Mouse (Mus musculus) testis, postnatal 14 days (tissue): Measurements from ENCODE around the gene Tceal7.
"Not testable (repeated sequence)": the region's sequence is repeated elsewhere in the genome, so short reads cannot be mapped to it uniquely, and the experiment has no call there.

Source experiments
- DNase-seq: peaks from one replicate; pipeline ENCODE4 v3.0.0; 2021; ENCODE audit warnings: low spot score

Gene Tceal7

DNA sequence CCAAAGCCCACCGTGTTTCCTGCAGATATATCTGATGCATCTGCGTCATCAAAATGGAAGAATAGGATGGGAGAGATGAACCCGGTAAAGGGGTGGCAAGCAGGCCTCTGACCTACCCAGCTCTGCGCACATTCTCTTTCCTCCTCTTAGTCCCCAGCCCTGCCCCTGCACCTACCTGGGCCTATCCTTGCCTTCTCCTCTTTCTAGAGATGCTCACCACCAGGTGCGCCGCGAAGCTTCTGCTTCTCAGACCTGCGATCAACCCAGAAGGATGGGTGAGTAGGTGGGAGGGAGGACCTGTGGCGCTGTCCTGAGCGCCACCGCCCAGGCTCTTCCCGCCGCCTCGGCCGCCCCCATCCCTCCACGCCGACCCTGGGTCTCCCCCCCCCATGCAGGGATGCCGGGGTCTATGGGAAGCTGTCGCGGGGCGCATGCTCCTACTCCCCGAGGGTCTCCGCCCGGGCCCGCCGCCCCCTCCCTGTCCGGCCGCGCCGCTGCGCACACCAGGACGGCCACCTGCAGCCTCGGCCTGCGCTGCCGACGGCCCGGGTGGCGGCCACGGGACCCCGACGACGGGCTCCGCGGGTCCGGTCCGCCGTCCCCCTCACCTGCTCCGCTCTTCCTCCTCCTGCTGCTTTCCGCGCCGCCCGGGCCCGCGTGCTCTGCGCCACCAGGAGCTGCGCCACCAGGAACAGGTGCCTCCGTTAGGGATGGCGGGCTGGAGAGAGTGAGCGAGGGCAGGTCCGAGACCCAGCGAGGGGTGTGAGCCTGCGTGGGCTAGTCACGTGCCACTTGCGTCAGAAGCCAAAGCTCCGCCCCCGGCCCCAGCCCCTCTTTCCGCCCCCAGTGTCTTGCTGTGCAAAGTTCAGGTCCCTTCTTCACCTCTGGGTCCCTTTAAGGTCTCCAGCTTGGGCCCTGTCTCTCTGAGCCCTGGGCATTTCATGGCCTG is at the start of gene Tceal7, which contains the start of gene Bex1:
Gene Tceal7 (plus strand): TSS at position 51 of the 949 bp plus-strand sequence.
Gene Bex1 (minus strand): TSS at position 785 of the 949 bp plus-strand sequence.
- DNase-seq = not testable (repeated sequence)

- DNase-seq = no peak
Measured at GRCm38 (mm10) chrX:136170625-136171024, 44.0 kb upstream of the Tceal7 start.

DNA sequence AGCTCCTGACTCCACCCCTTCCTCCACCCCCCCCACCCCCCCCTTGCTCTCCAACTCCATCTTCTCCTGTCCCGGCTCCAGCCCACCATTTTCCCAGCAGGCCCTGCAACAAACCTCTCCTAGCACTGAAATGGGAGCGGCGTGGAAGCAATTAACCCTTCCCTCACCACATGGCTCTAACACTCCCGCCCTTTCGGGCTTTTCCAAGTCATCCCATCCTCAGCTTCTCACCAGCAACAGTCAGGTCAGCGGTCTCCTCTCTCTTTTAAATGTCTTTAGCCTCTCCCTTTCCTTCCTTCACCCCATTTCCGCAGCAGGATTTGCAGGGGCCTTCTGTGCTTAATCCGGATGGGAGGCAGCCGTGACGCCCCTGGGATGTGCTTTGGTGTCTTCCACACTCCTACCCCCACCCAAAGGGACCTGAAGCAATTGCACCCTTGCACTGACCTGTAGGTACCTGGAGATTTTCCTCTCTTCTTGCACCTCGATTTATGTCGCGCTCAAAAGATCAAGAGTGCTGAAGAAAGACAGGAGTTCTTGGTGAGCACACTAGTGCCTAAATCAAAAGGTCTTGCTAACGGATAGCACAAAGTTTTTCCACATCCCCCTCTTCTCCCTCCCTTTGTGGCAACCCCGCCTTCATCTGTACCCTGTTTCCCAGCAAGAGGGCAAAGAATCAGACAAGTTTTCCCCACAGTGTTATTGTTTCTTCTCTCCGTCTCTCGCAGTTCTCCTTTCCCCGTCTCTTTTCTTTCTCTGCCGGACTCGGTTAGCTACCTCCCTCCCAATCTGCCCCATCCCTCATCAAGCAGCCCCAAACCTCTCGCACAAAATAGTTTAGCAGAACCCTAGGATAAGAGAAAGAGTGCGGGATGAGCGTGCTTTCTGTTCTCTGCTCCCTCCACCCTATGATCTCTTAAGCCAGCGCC is 43.1 kb upstream of the Tceal7 start:
- peak; percentile 60 for DNase-seq

GRCm38 (mm10) chrX:136172118-136172551 is 42.4 kb upstream of the Tceal7 start, which contains the start of gene Tceal8:
Tceal8 (minus strand) TSS chrX:136172342.
- DNase-seq = peak; percentile 77

GRCm38 (mm10) chrX:136172786-136173185 is 41.8 kb upstream of the Tceal7 start:
- no peak for DNase-seq

- no peak for DNase-seq
Measured at GRCm38 (mm10) chrX:136180897-136181553, 33.6 kb upstream of the Tceal7 start.

GRCm38 (mm10) chrX:136183107-136183506 is 31.5 kb upstream of the Tceal7 start:
- no peak for DNase-seq

GRCm38 (mm10) chrX:136195193-136195944 is 19.2 kb upstream of the Tceal7 start:
- peak; percentile 46 for DNase-seq

- no peak for DNase-seq
Measured at GRCm38 (mm10) chrX:136196873-136197272, 17.7 kb upstream of the Tceal7 start.

DNA sequence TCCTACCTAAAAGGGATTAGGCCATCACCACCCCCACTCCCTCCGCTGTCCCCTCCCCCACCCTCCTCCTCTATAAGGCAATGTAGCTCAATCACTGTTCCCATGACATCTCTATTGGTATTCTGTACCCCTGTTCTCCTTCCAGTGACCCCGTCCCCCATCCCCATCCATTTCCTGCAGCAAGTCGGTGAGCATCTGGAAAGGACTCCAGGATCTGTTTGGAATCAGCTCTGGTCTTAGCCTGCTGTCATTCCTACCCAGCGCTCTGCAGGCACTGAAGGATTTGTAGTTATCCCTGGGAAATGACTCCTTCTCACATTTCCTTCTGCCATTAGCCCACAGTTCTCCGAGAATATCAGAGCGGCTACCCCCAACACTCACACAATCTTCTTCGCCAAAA is 11.3 kb upstream of the Tceal7 start:
- DNase-seq = no peak

- no peak for DNase-seq
Measured at GRCm38 (mm10) chrX:136203664-136204066, 10.9 kb upstream of the Tceal7 start, which contains the start of gene Tceal5. Tceal5 (minus strand) TSS chrX:136203876.

- DNase-seq = no peak
Measured at GRCm38 (mm10) chrX:136204406-136204805, 10.2 kb upstream of the Tceal7 start.

DNA sequence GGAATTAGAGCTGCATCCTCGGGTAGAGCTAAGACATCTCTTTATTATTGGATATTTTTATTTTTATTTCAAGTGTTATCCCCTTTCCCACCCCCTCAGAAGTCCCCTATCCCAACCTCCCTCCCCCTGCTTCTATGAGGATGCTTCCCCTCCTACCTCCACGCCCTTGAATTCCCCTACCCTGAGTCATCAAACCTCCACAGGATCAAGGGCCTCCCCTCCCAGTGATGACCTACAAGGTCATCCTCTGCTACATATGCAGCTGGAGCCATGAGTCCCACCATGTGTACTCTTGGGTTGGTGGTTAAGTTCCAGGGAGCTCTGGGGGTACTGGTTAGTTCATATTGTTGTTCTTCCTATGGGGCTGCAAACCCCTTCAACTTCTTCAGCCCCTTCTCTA is 1.2 kb upstream of the Tceal7 start:
- DNase-seq = no peak

DNA sequence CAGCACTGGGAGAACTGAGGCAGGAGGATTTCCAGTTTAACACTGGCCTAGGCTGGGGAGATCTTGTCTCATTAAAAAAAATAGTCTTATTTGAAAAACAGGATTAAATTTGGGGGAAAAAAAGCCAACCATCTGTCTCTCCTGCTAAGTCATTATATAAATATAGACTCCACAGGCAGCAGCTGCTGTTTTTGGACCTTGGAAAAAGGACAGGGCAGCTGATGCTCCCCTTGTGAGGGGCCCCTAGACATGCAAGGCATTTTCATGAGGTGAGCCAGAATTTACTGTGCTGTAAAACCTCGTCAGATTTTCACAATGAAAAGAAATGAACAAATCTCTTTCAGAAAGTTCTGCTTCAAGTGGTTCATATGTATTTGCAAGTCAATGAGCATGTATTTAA is 1.7 kb downstream of the Tceal7 start:
- no peak for DNase-seq

GRCm38 (mm10) chrX:136223714-136224113 is 9.1 kb downstream of the Tceal7 start:
- no peak for DNase-seq

GRCm38 (mm10) chrX:136227768-136228167 is 13.2 kb downstream of the Tceal7 start:
- no peak for DNase-seq

DNA sequence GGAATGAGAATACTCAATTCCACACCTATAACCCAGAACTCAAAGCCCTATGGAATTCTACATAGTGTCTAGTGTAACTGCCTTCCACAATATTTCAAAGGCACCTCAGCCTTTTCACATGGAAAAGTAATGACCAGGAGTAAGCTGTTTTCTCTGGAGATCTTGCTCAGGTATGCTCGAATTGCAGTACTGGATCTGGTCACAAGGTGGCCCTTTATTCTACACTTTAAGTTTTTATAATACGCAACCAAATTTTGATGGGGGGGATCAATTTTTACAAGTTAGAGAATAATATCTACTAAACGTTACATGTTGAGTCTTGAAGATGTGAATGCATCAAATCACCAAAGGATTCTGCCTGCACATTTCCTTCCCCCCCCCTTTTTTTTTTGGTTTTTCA is 23.5 kb downstream of the Tceal7 start:
- no peak for DNase-seq

DNA sequence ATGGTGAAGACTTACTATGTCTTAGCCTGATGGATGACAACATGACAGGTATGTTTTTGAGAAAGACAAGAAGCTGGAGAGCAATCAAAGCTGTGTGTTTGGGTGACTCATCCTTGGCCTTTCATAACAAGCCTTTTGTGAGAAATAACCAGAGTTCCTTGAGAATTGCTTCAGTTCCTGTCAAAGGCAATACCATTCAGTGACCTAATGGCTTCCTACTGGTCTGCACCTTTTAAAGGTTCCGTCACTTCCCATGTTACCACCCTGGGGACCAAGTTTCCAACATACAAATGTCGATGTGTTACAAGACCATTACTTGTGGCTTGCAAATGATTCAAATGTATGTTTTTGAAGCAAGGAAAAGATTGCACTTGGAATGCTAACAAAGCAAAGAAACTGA is 28.6 kb downstream of the Tceal7 start:
- no peak for DNase-seq

- DNase-seq = peak; percentile 79
Measured at GRCm38 (mm10) chrX:136244574-136245229, 30.1 kb downstream of the Tceal7 start, which contains the start of gene Tceal9. Tceal9 (plus strand) TSS chrX:136245079.

- peak; percentile 12 for DNase-seq
Measured at GRCm38 (mm10) chrX:136245521-136246071, 31.0 kb downstream of the Tceal7 start.
